In genomic region chr7:143823266-143823605, GRCm38 (mm10) we compare ENCODE assay signal across 9 mouse cellular contexts. TPM values are rescaled to one million over a fixed set of nuclear protein-coding genes. Genes with fewer than 3 reads are reported as not detected.
DNase-seq lines count a peak whose midpoint lies in the region; ATAC-seq and TF ChIP-seq lines count a peak whose summit lies in the region.
"Had no signal": no experiment of that assay in that cellular context is flagged by ENCODE, and none has a peak within 500 bp of the region (broad histone marks: within the 10 kb centered on the region; RNA-seq: fewer than 3 reads in every experiment).

No protein-coding gene starts in this region.

- TF ChIP-seq RAD21 in CH12.LX (IDR thresholded peaks at IDR 0.05; ENCODE audit: low read depth, low read length): no peak

- no peaks in the 10 kb centered on the region for H3K79me2 ChIP-seq in CH12.LX (replicated peaks; ENCODE audit: control insufficient read depth, extremely low read depth, insufficient read depth, poor library complexity, severe bottlenecking)

- TF ChIP-seq CTCF in CH12.LX (conservative IDR thresholded peaks at IDR 0.05 in 1 of 2, IDR thresholded peaks at IDR 0.05 in 1 of 2; ENCODE audit: low read depth in 2 of 2, low read length in 2 of 2): no peak

- H3K9me3 ChIP-seq in heart, embryonic 10.5 days: no peaks in the 10 kb centered on the region
- no peaks in the 10 kb centered on the region for H3K9me3 ChIP-seq in CH12.LX (replicated peaks; ENCODE audit: low read length)
- H3K9me3 ChIP-seq in forebrain, embryonic 10.5 days: no peaks in the 10 kb centered on the region
- H3K9me3 ChIP-seq in liver, embryonic 12.5 days (replicated peaks): no peaks in the 10 kb centered on the region

- in situ Hi-C loops in CH12.LX (cut with MboI; ENCODE audit: low pct_ligation_motif_present, low pct_unique_long_range_greater_than_20kb, low sequenced_read_pairs): no loop called here

- H3K27me3 ChIP-seq in heart, embryonic 10.5 days (ENCODE audit: insufficient read depth, poor library complexity, severe bottlenecking): no peaks in the 10 kb centered on the region
- no peaks in the 10 kb centered on the region for H3K27me3 ChIP-seq in CH12.LX (replicated peaks)
- no peaks in the 10 kb centered on the region for H3K27me3 ChIP-seq in forebrain, embryonic 10.5 days (ENCODE audit: poor library complexity, severe bottlenecking)
- 0 out of 2 replicates have a peak, but pooled peaks cover 3% of the 10 kb centered on the region for H3K27me3 ChIP-seq in liver, embryonic 12.5 days (replicated peaks)

- no peak for TF ChIP-seq POLR2A in CH12.LX (IDR thresholded peaks at IDR 0.05; ENCODE audit: low read depth, low read length)

- peak overlapping the region; percentile 72 for H3K4me3 ChIP-seq in heart, embryonic 10.5 days
- peak overlapping the region; percentile 52 to 78 (median 54) for H3K4me3 ChIP-seq in CH12.LX (replicated peaks in 1 of 3; ENCODE audit: low read depth in 2 of 3, low read length in 2 of 3, poor library complexity in 1 of 3)
- peak overlapping the region; percentile 75 for H3K4me3 ChIP-seq in forebrain, embryonic 10.5 days
- peak overlapping the region; percentile 72 for H3K4me3 ChIP-seq in liver, embryonic 12.5 days

- H3K27ac ChIP-seq in heart, embryonic 10.5 days: peak overlapping the region; percentile 91
- H3K27ac ChIP-seq in CH12.LX (ENCODE audit: insufficient read depth, low read depth): no peak overlapping the region
- peak overlapping the region; percentile 91 for H3K27ac ChIP-seq in forebrain, embryonic 10.5 days
- peak overlapping the region; percentile 76 for H3K27ac ChIP-seq in liver, embryonic 12.5 days

- 79% methylated on average over 4 of the region's 4 CpGs for WGBS in heart, embryonic 10.5 days
- 81% methylated on average over 4 of the region's 4 CpGs for WGBS in forebrain, embryonic 10.5 days
- WGBS in liver, embryonic 12.5 days (ENCODE audit: insufficient replicate concordance): 77% methylated on average over 4 of the region's 4 CpGs

- peak overlapping the region; percentile 89 for H3K4me2 ChIP-seq in CH12.LX (ENCODE audit: insufficient read depth, low read depth, poor library complexity, severe bottlenecking)
- peak overlapping the region; percentile 79 for H3K4me2 ChIP-seq in liver, embryonic 12.5 days

- no peak for TF ChIP-seq EP300 in CH12.LX (IDR thresholded peaks at IDR 0.05; ENCODE audit: low read length)

- H3K4me1 ChIP-seq in heart, embryonic 10.5 days: peaks cover 14% of the 10 kb centered on the region
- peaks cover 3 to 15% of the 10 kb centered on the region in 2 experiments; a peak in 2 of 4 replicates for H3K4me1 ChIP-seq in CH12.LX (ENCODE audit: control insufficient read depth in 1 of 2, insufficient read depth in 2 of 2)
- peaks cover 22% of the 10 kb centered on the region for H3K4me1 ChIP-seq in forebrain, embryonic 10.5 days
- peaks cover 24% of the 10 kb centered on the region for H3K4me1 ChIP-seq in liver, embryonic 12.5 days

- peak overlapping the region; percentile 53 for H3K9ac ChIP-seq in CH12.LX (ENCODE audit: insufficient read depth, low read depth)
- H3K9ac ChIP-seq in liver, embryonic 12.5 days: peak overlapping the region; percentile 69

- ATAC-seq in liver, embryonic 12.5 days: peak; percentile 14
- no peak for ATAC-seq in activated CD4-positive, CD25-positive, alpha-beta regulatory T cell, adult 4 months

- DNase-seq in heart, embryonic 10.5 days (ENCODE audit: low spot score): no peak
- DNase-seq in heart, postnatal 10 days: no peak
- peak; percentile 46 for DNase-seq in CH12.LX (ENCODE audit: extremely low read depth)
- DNase-seq in forebrain, embryonic 10.5 days (ENCODE audit: extremely low spot score, low spot score): no peak
- no peak for DNase-seq in frontal cortex, postnatal 14 days (ENCODE audit: low spot score in 2 of 2)
- DNase-seq in embryo, embryonic 11 days: no peak

- intact Hi-C loops in heart, postnatal 10 days (cut with DNase I): no loop called here

- dilution Hi-C loops in CH12.LX (cut with MboI; ENCODE audit: extremely low pct_ligation_motif_present, extremely low pct_unique_long_range_greater_than_20kb, low sequenced_read_pairs): no loop called here

- peaks cover 10% of the 10 kb centered on the region for H3K36me3 ChIP-seq in heart, embryonic 10.5 days
- peaks cover 4 to 18% of the 10 kb centered on the region in 2 experiments for H3K36me3 ChIP-seq in CH12.LX (replicated peaks in 1 of 2; ENCODE audit: control insufficient read depth in 1 of 2, insufficient read depth in 1 of 2, low read length in 1 of 2)
- peaks cover 16% of the 10 kb centered on the region for H3K36me3 ChIP-seq in forebrain, embryonic 10.5 days (replicated peaks)
- H3K36me3 ChIP-seq in liver, embryonic 12.5 days: peaks cover 10% of the 10 kb centered on the region

TF ChIP-seq in CH12.LX, 34 proteins besides CTCF, POLR2A, EP300 and RAD21:
- no peak for TF ChIP-seq SIN3A (IDR thresholded peaks at IDR 0.05; ENCODE audit: low read length)
- TF ChIP-seq MAX (IDR thresholded peaks at IDR 0.05; ENCODE audit: low read length): no peak
- no peak for TF ChIP-seq RCOR1 (conservative IDR thresholded peaks at IDR 0.05; ENCODE audit: low read depth, low read length)
- TF ChIP-seq BHLHE40 (IDR thresholded peaks at IDR 0.05; ENCODE audit: low read depth, low read length): no peak
- TF ChIP-seq CHD1 (IDR thresholded peaks at IDR 0.05; ENCODE audit: low read depth, low read length): 0 out of 2 replicates have a peak, but pooled peaks have one; percentile 46
- TF ChIP-seq ZNF384 (IDR thresholded peaks at IDR 0.05; ENCODE audit: low read depth, low read length): peak; percentile 34; the same call in 1 of the 2 replicates
- no peak for TF ChIP-seq JUN (IDR thresholded peaks at IDR 0.05; ENCODE audit: insufficient read depth, low read depth, low read length)
- no peak for TF ChIP-seq NELFE (IDR thresholded peaks at IDR 0.05; ENCODE audit: low read depth, low read length)
- no peak for TF ChIP-seq NRF1 (IDR thresholded peaks at IDR 0.05; ENCODE audit: low read depth, low read length)
- peak; percentile 7; the same call in 1 of the 2 replicates for TF ChIP-seq ETS1 (conservative IDR thresholded peaks at IDR 0.05; ENCODE audit: low read depth, low read length)
- no peak for TF ChIP-seq HCFC1 (IDR thresholded peaks at IDR 0.05; ENCODE audit: low read depth, low read length)
- TF ChIP-seq KAT2A (IDR thresholded peaks at IDR 0.05; ENCODE audit: insufficient replicate concordance, low read length): no peak
- no peak for TF ChIP-seq MAFK (IDR thresholded peaks at IDR 0.05; ENCODE audit: insufficient replicate concordance, low read length)

RNA-seq across cellular contexts. Expression of gene Dhcr7, which starts 0.3 kb away (rescaled TPM):
- polyA plus RNA-seq in heart, embryonic 10.5 days (2016; fragmentation: Nextera tagmentation; extraction: Ambion mirVana): 44.3 and 47.7 TPM in 2 replicates
- 10 to 100 TPM in 1 of 2 experiments, 1 to 10 TPM in 1; 9.9 to 10.9 TPM for total RNA-seq in heart, postnatal 10 days (2021)
- total RNA-seq in CH12.LX (2012; rRNA removed) (17.3 and 18.1 TPM in 2 replicates), CH12.LX (2014; rRNA removed) (17.7 and 22.1 TPM in 2 replicates)
- polyA plus RNA-seq in CH12.LX (2012; ENCODE audit: insufficient read length, low read depth): 46.9 and 60.3 TPM in 2 replicates
- 89.3 and 96.2 TPM in 2 replicates for polyA plus RNA-seq in forebrain, embryonic 10.5 days (2016; fragmentation: Nextera tagmentation; extraction: Ambion mirVana)
- 47.9 and 48.6 TPM in 2 replicates for polyA plus RNA-seq in liver, embryonic 12.5 days (2016; fragmentation: Nextera tagmentation; extraction: Ambion mirVana)
- polyA plus RNA-seq in activated CD4-positive, CD25-positive, alpha-beta regulatory T cell, adult 4 months (2017; shearing (Covaris generic)): 10 to 100 TPM; 42.4 to 42.9 TPM

RNA-seq across cellular contexts. Expression of gene Nadsyn1, which starts 0.6 kb away (rescaled TPM):
- 8.2 and 9.0 TPM in 2 replicates for polyA plus RNA-seq in heart, embryonic 10.5 days (2016; fragmentation: Nextera tagmentation; extraction: Ambion mirVana)
- total RNA-seq in heart, postnatal 10 days (2021): 1 to 10 TPM; 6.3 to 8.0 TPM
- total RNA-seq in CH12.LX (2012; rRNA removed) (8.0 and 11.7 TPM in 2 replicates), CH12.LX (2014; rRNA removed) (7.9 and 8.6 TPM in 2 replicates)
- 5.1 and 5.4 TPM in 2 replicates for polyA plus RNA-seq in CH12.LX (2012; ENCODE audit: insufficient read length, low read depth)
- polyA plus RNA-seq in forebrain, embryonic 10.5 days (2016; fragmentation: Nextera tagmentation; extraction: Ambion mirVana): 8.8 and 10.8 TPM in 2 replicates
- polyA plus RNA-seq in liver, embryonic 12.5 days (2016; fragmentation: Nextera tagmentation; extraction: Ambion mirVana): 8.3 and 8.6 TPM in 2 replicates
- polyA plus RNA-seq in activated CD4-positive, CD25-positive, alpha-beta regulatory T cell, adult 4 months (2017; shearing (Covaris generic)): 10 to 100 TPM; 13.7 to 16.0 TPM

RNA-seq across cellular contexts. Expression of gene Mrgpre, which starts 38.9 kb away (rescaled TPM):
- 1.9 and 2.2 TPM in 2 replicates for polyA plus RNA-seq in heart, embryonic 10.5 days (2016; fragmentation: Nextera tagmentation; extraction: Ambion mirVana)
- total RNA-seq in heart, postnatal 10 days (2021): 1 to 10 TPM; 1.8 to 2.3 TPM
- 1.3 and 1.5 TPM in 2 replicates for total RNA-seq in CH12.LX (2012; rRNA removed)
- total RNA-seq in CH12.LX (2014; rRNA removed): 0.26 and 0.68 TPM in 2 replicates
- polyA plus RNA-seq in CH12.LX (2012; ENCODE audit: insufficient read length, low read depth): 3.0 and 3.5 TPM in 2 replicates
- polyA plus RNA-seq in forebrain, embryonic 10.5 days (2016; fragmentation: Nextera tagmentation; extraction: Ambion mirVana): 1.4 and 1.5 TPM in 2 replicates
- 0.20 and 0.33 TPM in 2 replicates for polyA plus RNA-seq in liver, embryonic 12.5 days (2016; fragmentation: Nextera tagmentation; extraction: Ambion mirVana)
- 1 to 10 TPM; 4.8 to 4.9 TPM for polyA plus RNA-seq in activated CD4-positive, CD25-positive, alpha-beta regulatory T cell, adult 4 months (2017; shearing (Covaris generic))

RNA-seq across cellular contexts. Expression of gene Gm498, which starts 43.4 kb away (rescaled TPM):
- polyA plus RNA-seq in heart, embryonic 10.5 days (2016; fragmentation: Nextera tagmentation; extraction: Ambion mirVana): not detected in 2 replicates
- total RNA-seq in heart, postnatal 10 days (2021): not detected
- total RNA-seq in CH12.LX (2012; rRNA removed) (not detected in 2 replicates), CH12.LX (2014; rRNA removed) (not detected in 2 replicates)
- polyA plus RNA-seq in CH12.LX (2012; ENCODE audit: insufficient read length, low read depth): not detected in 2 replicates
- polyA plus RNA-seq in forebrain, embryonic 10.5 days (2016; fragmentation: Nextera tagmentation; extraction: Ambion mirVana): not detected in 2 replicates
- polyA plus RNA-seq in liver, embryonic 12.5 days (2016; fragmentation: Nextera tagmentation; extraction: Ambion mirVana): not detected in 2 replicates
- polyA plus RNA-seq in activated CD4-positive, CD25-positive, alpha-beta regulatory T cell, adult 4 months (2017; shearing (Covaris generic)): under 1 TPM in 1 of 2 experiments, not detected in 1; 0.48 TPM
- total RNA-seq: hematopoietic stem cell, adult 5-6 weeks had no signal

RNA-seq across cellular contexts. Expression of gene Mrgprg, which starts 56.4 kb away (rescaled TPM):
- polyA plus RNA-seq in heart, embryonic 10.5 days (2016; fragmentation: Nextera tagmentation; extraction: Ambion mirVana): 0.15 TPM in 1 of 2 replicates, not detected in the other
- total RNA-seq in heart, postnatal 10 days (2021): not detected
- total RNA-seq in CH12.LX (2012; rRNA removed) (not detected in 2 replicates), CH12.LX (2014; rRNA removed) (not detected in 2 replicates)
- not detected in 2 replicates for polyA plus RNA-seq in CH12.LX (2012; ENCODE audit: insufficient read length, low read depth)
- polyA plus RNA-seq in forebrain, embryonic 10.5 days (2016; fragmentation: Nextera tagmentation; extraction: Ambion mirVana): not detected in 2 replicates
- polyA plus RNA-seq in liver, embryonic 12.5 days (2016; fragmentation: Nextera tagmentation; extraction: Ambion mirVana): not detected in 2 replicates
- polyA plus RNA-seq in activated CD4-positive, CD25-positive, alpha-beta regulatory T cell, adult 4 months (2017; shearing (Covaris generic)): not detected
- total RNA-seq: hematopoietic stem cell, adult 5-6 weeks had no signal
